Mouse (Mus musculus): Measurements from ENCODE around the gene Wdr19.

DNA sequence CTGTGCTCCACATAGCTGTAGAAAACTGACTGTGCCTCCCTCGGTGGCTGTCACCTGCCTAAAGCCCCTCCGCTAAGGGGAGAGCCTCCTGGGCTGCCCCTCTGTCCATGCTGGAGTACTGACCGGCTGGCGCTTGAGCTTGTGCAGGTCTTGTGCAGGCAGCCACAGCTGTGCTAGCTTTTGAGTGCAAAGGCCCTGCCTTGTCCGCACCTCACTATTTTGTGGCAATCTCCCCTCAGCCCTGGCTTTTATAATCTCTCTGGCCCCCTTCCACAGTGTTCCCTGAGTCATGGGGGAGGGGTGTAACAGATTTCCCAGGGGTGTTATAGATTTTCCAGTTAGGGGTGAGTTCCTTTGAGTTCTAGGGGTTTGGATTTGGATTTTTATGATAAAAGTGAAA is 47.7 kb upstream of the Wdr19 start:
- no peak for TF ChIP-seq CTCF (IDR thresholded peaks at IDR 0.05; ENCODE audit: low read depth)
- TF ChIP-seq EP300 (optimal IDR thresholded peaks at IDR 0.05) = no peak
